ENCODE assay signal across 15 mouse cellular contexts in genomic region chr2:113684847-113685246, GRCm38 (mm10).
"Had no signal": no experiment of that assay in that cellular context is flagged by ENCODE, and none has a peak within 500 bp of the region (broad histone marks: within the 10 kb centered on the region; RNA-seq: fewer than 3 reads in every experiment).

No protein-coding gene starts in this region.

- H3K4me2 ChIP-seq: limb, embryonic 12.5 days; liver, embryonic 13.5 days; lung, embryonic 15.5 days; neural tube, embryonic 13.5 days had no signal

- H3K36me3 ChIP-seq: limb, embryonic 12.5 days; liver, embryonic 13.5 days; lung, embryonic 15.5 days; neural tube, embryonic 13.5 days had no signal

- H3K4me1 ChIP-seq: limb, embryonic 12.5 days; liver, embryonic 13.5 days; neural tube, embryonic 13.5 days had no signal

- H3K9me3 ChIP-seq: limb, embryonic 12.5 days; liver, embryonic 13.5 days; lung, embryonic 15.5 days; neural tube, embryonic 13.5 days had no signal

- DNase-seq: kidney, adult 18-20 months; kidney, postnatal 10 days; kidney, postnatal 4 days; liver; liver, embryonic 13.5 days; liver, postnatal 0 days; lung, postnatal 36 days; retina, postnatal 1 day; right cerebral cortex, postnatal 4 days; spleen, adult 18-20 months; thymus, postnatal 14 days had no signal

- H3K27ac ChIP-seq: layer of hippocampus, adult 2 months; limb, embryonic 12.5 days; liver, embryonic 13.5 days; lung, embryonic 15.5 days; neural tube, embryonic 13.5 days had no signal

- H3K4me3 ChIP-seq: layer of hippocampus, adult 2 months; limb, embryonic 12.5 days; liver, embryonic 13.5 days; lung, embryonic 15.5 days; neural tube, embryonic 13.5 days had no signal

- H3K27me3 ChIP-seq: liver, embryonic 13.5 days; lung, embryonic 15.5 days; neural tube, embryonic 13.5 days had no signal

- ATAC-seq: liver, postnatal 0 days had no signal

- H3K9ac ChIP-seq: limb, embryonic 12.5 days; liver, embryonic 13.5 days; liver, postnatal 0 days; lung, embryonic 15.5 days; neural tube, embryonic 13.5 days had no signal
